Mouse (Mus musculus): Measurements from ENCODE around the gene Gm10974. TPM values are rescaled to one million over a fixed set of nuclear protein-coding genes. Genes with fewer than 3 reads are reported as not detected.

Gm10974 gene
- total and polyA plus RNA-seq, 3 experiments: not detected

DNA sequence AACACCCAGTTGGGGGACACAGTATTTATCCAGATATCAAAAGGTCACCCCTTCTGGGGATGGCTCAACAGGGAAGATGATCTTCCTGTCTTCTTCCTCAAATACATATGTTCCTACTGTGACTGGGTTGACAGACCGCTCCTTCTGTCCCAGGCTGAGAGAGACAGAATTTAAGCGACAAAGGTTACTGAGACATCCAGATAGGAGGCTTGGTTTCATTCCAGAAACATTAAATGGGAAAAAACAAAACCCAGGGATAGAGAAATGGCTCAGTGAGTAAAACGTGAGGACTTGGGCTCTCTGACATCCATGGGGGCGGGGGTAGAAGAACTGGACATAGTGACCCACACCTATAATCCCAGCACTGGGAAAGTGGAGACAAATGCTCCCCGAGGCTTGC lies 37.2 kb downstream of the Gm10974 start:
- dilution Hi-C loops (cut with MboI; ENCODE audit: extremely low pct_ligation_motif_present, extremely low pct_unique_long_range_greater_than_20kb, low sequenced_read_pairs) (no loop called here), in situ Hi-C loops (cut with MboI; ENCODE audit: low pct_ligation_motif_present, low pct_unique_long_range_greater_than_20kb, low sequenced_read_pairs) (loop anchor here (10.0 kb wide), 1 partner anchor 252 kb away; no protein-coding TSS in a partner anchor)
- H3K79me2 ChIP-seq (replicated peaks; ENCODE audit: control insufficient read depth, extremely low read depth, insufficient read depth, poor library complexity, severe bottlenecking): no peaks in the 10 kb centered on the region
- no peak overlapping the region for H3K4me2 ChIP-seq (ENCODE audit: insufficient read depth, low read depth, poor library complexity, severe bottlenecking)
- no peak for DNase-seq (ENCODE audit: extremely low read depth)
- TF ChIP-seq USF1 (IDR thresholded peaks at IDR 0.05; ENCODE audit: low read depth, low read length): no peak
- no peak for TF ChIP-seq MEF2A (IDR thresholded peaks at IDR 0.05; ENCODE audit: borderline replicate concordance, low read depth, low read length)
- TF ChIP-seq UBTF (IDR thresholded peaks at IDR 0.05; ENCODE audit: low read depth, low read length): no peak
- TF ChIP-seq MAZ (IDR thresholded peaks at IDR 0.05; ENCODE audit: low read depth, low read length): no peak
- no peak for TF ChIP-seq JUN (IDR thresholded peaks at IDR 0.05; ENCODE audit: insufficient read depth, low read depth, low read length)
- TF ChIP-seq RAD21 (IDR thresholded peaks at IDR 0.05; ENCODE audit: low read depth, low read length): no peak
- TF ChIP-seq MAX (IDR thresholded peaks at IDR 0.05; ENCODE audit: low read length): no peak
- no peak for TF ChIP-seq IRF4 (IDR thresholded peaks at IDR 0.05; ENCODE audit: low read depth, low read length)
- TF ChIP-seq PAX5 (IDR thresholded peaks at IDR 0.05; ENCODE audit: low read length): no peak
- no peak for TF ChIP-seq SMC3 (IDR thresholded peaks at IDR 0.05; ENCODE audit: low read depth, low read length)
- no peak for TF ChIP-seq E2F4 (IDR thresholded peaks at IDR 0.05; ENCODE audit: insufficient replicate concordance, low read depth, low read length)
- TF ChIP-seq GABPA (IDR thresholded peaks at IDR 0.05; ENCODE audit: insufficient replicate concordance, low read depth, low read length): no peak
- TF ChIP-seq ZC3H11A (IDR thresholded peaks at IDR 0.05; ENCODE audit: low read depth, low read length): no peak
- no peak for TF ChIP-seq SIN3A (IDR thresholded peaks at IDR 0.05; ENCODE audit: low read length)
- no peak for TF ChIP-seq MAFK (IDR thresholded peaks at IDR 0.05; ENCODE audit: insufficient replicate concordance, low read length)
- no peak for TF ChIP-seq ELF1 (IDR thresholded peaks at IDR 0.05; ENCODE audit: low read depth, low read length)
- TF ChIP-seq EP300 (IDR thresholded peaks at IDR 0.05; ENCODE audit: low read length): no peak
- no peak for TF ChIP-seq CTCF (conservative IDR thresholded peaks at IDR 0.05 in 1 of 2, IDR thresholded peaks at IDR 0.05 in 1 of 2; ENCODE audit: low read depth in 2 of 2, low read length in 2 of 2)
- no peak overlapping the region for H3K27ac ChIP-seq (ENCODE audit: insufficient read depth, low read depth)
- H3K9ac ChIP-seq (ENCODE audit: insufficient read depth, low read depth): no peak overlapping the region
- no peak overlapping the region for H3K4me3 ChIP-seq (replicated peaks in 1 of 3; ENCODE audit: low read depth in 2 of 3, low read length in 2 of 3, poor library complexity in 1 of 3)
- no peaks in the 10 kb centered on the region for H3K4me1 ChIP-seq (ENCODE audit: control insufficient read depth in 1 of 2, insufficient read depth in 2 of 2)
- no peaks in the 10 kb centered on the region for H3K36me3 ChIP-seq (replicated peaks in 1 of 2; ENCODE audit: control insufficient read depth in 1 of 2, insufficient read depth in 1 of 2, low read length in 1 of 2)
- H3K27me3 ChIP-seq (replicated peaks): peaks cover 63% of the 10 kb centered on the region
- no peaks in the 10 kb centered on the region for H3K9me3 ChIP-seq (replicated peaks; ENCODE audit: low read length)

DNA sequence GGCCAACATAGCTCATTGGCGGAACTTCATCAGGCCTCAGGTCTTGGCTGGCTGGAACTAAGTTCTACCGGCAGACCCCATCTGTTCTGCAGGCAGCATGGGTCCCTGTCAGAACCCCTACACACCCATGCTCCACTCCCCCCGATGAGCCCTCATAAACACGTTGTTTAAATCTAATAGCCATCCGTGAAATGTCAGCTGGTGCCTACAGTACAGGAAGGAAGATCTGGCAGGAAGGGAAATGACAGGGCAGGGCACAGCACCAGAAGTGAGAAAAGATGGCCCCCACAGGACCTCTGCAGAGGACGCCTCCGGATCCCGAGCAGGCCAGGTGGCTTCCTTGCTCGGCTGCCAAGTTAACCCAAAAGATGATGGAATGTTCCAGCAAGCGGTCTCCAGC lies 38.4 kb downstream of the Gm10974 start:
- no peak for DNase-seq (ENCODE audit: extremely low read depth)
- Histone ChIP-seq H3K27ac (ENCODE audit: insufficient read depth, low read depth) (no peak overlapping the region), H3K4me2 (ENCODE audit: insufficient read depth, low read depth, poor library complexity, severe bottlenecking) (no peak overlapping the region), H3K9me3 (replicated peaks; ENCODE audit: low read length) (no peaks in the 10 kb centered on the region), H3K4me3 (replicated peaks in 1 of 3; ENCODE audit: low read depth in 2 of 3, low read length in 2 of 3, poor library complexity in 1 of 3) (no peak overlapping the region), H3K9ac (ENCODE audit: insufficient read depth, low read depth) (no peak overlapping the region), H3K79me2 (replicated peaks; ENCODE audit: control insufficient read depth, extremely low read depth, insufficient read depth, poor library complexity, severe bottlenecking) (no peaks in the 10 kb centered on the region), H3K27me3 (replicated peaks) (peaks cover 66% of the 10 kb centered on the region), H3K4me1 (ENCODE audit: control insufficient read depth in 1 of 2, insufficient read depth in 2 of 2) (no peaks in the 10 kb centered on the region), H3K36me3 (replicated peaks in 1 of 2; ENCODE audit: control insufficient read depth in 1 of 2, insufficient read depth in 1 of 2, low read length in 1 of 2) (no peaks in the 10 kb centered on the region)
- dilution Hi-C loops (cut with MboI; ENCODE audit: extremely low pct_ligation_motif_present, extremely low pct_unique_long_range_greater_than_20kb, low sequenced_read_pairs): no loop called here
- in situ Hi-C loops (cut with MboI; ENCODE audit: low pct_ligation_motif_present, low pct_unique_long_range_greater_than_20kb, low sequenced_read_pairs): loop anchor here (10.0 kb wide), 1 partner anchor 251 kb away; no protein-coding TSS in a partner anchor
- no peak for TF ChIP-seq MAZ (IDR thresholded peaks at IDR 0.05; ENCODE audit: low read depth, low read length)
- no peak for TF ChIP-seq JUND (conservative IDR thresholded peaks at IDR 0.05; ENCODE audit: low read depth, low read length)
- no peak for TF ChIP-seq ZC3H11A (IDR thresholded peaks at IDR 0.05; ENCODE audit: low read depth, low read length)
- no peak for TF ChIP-seq ZKSCAN1 (IDR thresholded peaks at IDR 0.05; ENCODE audit: borderline replicate concordance, low read depth, low read length)
- TF ChIP-seq ETS1 (conservative IDR thresholded peaks at IDR 0.05; ENCODE audit: low read depth, low read length): no peak
- TF ChIP-seq PAX5 (IDR thresholded peaks at IDR 0.05; ENCODE audit: low read length): no peak
- no peak for TF ChIP-seq NELFE (IDR thresholded peaks at IDR 0.05; ENCODE audit: low read depth, low read length)
- no peak for TF ChIP-seq EP300 (IDR thresholded peaks at IDR 0.05; ENCODE audit: low read length)

Data from CH12.LX (cell line).